Mouse (Mus musculus): ENCODE data around the gene Kcnk15. TPM values are rescaled to one million over a fixed set of nuclear protein-coding genes. Genes with fewer than 3 reads are reported as not detected.
A peak's percentile ranks its signal among the peaks of the same experiment; 100 is the strongest.

Gene Kcnk15
- polyA plus RNA-seq, 1 experiment = not detected

DNA sequence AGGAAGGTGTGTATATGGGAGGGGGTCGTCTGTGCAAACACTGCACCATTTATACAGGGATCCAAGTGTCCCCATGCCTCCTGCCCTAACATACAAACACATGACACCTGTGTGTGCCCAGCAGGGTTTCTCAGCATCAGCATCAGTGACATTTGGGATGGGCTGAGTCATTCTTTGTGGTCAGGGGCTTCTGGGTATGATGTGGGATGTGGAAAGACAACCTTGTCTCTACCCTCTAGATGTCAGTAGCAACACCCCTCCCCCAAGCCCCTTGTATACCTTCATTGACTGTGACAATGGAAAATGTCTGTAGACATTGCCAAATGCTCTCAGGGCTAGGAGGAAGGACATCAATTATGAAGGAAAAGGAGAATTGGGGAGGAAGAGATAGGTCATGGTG, 22.3 kb upstream of the Kcnk15 start:
- Histone ChIP-seq H3K79me3 (ENCODE audit: low read depth) (no peaks in the 10 kb centered on the region), H3K4me3 (ENCODE audit: insufficient read depth, poor library complexity, severe bottlenecking) (no peak overlapping the region), H3ac (ENCODE audit: control insufficient read depth, insufficient read length, low read depth) (no peak overlapping the region), H3K79me2 (ENCODE audit: control insufficient read depth, insufficient read depth) (no peaks in the 10 kb centered on the region), H3K27me3 (ENCODE audit: control insufficient read depth, insufficient read depth, insufficient read length) (no peaks in the 10 kb centered on the region), H3K36me3 (ENCODE audit: control insufficient read depth, insufficient read depth) (no peaks in the 10 kb centered on the region)
- TF ChIP-seq MYOD1 (IDR thresholded peaks at IDR 0.05; ENCODE audit: control insufficient read depth, insufficient read length, low read depth) = peak; percentile 56
- TF ChIP-seq CEBPB (IDR thresholded peaks at IDR 0.05; ENCODE audit: low read depth) = no peak

DNA sequence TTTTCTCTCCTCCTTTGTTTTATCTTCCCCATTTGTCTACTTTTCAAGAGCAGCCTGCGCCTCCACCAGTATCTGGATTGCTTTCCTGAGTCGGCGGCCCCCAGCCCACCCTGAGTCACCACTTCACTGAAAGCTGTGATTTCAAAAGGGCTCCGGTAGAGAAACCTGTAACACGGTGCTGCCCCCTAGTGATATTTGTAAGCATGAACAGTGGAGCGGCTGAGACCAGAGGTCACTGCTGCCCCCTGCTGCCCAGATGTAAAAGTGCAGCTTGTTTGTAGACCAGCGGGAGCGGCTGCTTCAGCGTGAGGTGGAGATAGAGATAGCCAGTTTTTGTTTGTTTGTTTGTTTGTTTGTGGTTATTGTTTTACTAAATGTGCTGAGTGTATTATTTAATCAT, 15.4 kb upstream of the Kcnk15 start:
- Histone ChIP-seq H3ac (ENCODE audit: control insufficient read depth, insufficient read length, low read depth) (no peak overlapping the region), H3K27me3 (ENCODE audit: control insufficient read depth, insufficient read depth, insufficient read length) (peaks cover 23% of the 10 kb centered on the region), H3K79me3 (ENCODE audit: low read depth) (no peaks in the 10 kb centered on the region), H3K36me3 (ENCODE audit: control insufficient read depth, insufficient read depth) (no peaks in the 10 kb centered on the region), H3K4me3 (ENCODE audit: insufficient read depth, poor library complexity, severe bottlenecking) (no peak overlapping the region), H3K79me2 (ENCODE audit: control insufficient read depth, insufficient read depth) (no peaks in the 10 kb centered on the region)
- TF ChIP-seq FOSL1 (IDR thresholded peaks at IDR 0.05; ENCODE audit: insufficient read depth, low read length, poor library complexity, severe bottlenecking) = no peak
- TF ChIP-seq CTCF (IDR thresholded peaks at IDR 0.05; ENCODE audit: control insufficient read depth, insufficient read depth, insufficient read length) = peak; percentile 95
- TF ChIP-seq MYOG (IDR thresholded peaks at IDR 0.05; ENCODE audit: control insufficient read depth, extremely low read depth, insufficient read length) = no peak

DNA sequence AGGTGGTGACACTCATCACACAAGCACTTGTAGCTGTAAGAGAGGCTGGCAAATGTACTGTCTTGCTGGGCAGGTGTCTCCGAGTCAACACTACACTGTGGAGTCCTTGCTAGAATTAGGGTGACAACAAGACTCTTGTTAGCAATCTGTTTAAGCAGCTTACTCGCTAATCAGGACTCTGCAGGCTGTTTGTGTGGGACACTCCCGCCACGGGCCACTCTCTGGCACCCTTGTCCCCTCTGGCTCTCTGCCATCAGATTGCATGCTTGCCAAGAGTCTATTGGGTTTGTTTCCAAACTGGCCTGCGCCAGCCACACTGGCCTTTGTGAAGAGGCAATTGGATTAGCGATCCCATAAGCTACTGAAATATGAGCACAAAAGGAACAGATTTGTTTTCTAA, 13.9 kb upstream of the Kcnk15 start:
- H3K36me3 ChIP-seq (ENCODE audit: control insufficient read depth, insufficient read depth) = no peaks in the 10 kb centered on the region
- H3K27me3 ChIP-seq (ENCODE audit: control insufficient read depth, insufficient read depth, insufficient read length) = peaks cover 23% of the 10 kb centered on the region
- H3K79me2 ChIP-seq (ENCODE audit: control insufficient read depth, insufficient read depth) = no peaks in the 10 kb centered on the region
- no peaks in the 10 kb centered on the region for H3K79me3 ChIP-seq (ENCODE audit: low read depth)
- no peak overlapping the region for H3K4me3 ChIP-seq (ENCODE audit: insufficient read depth, poor library complexity, severe bottlenecking)
- no peak overlapping the region for H3ac ChIP-seq (ENCODE audit: control insufficient read depth, insufficient read length, low read depth)
- no peak for TF ChIP-seq FOSL1 (IDR thresholded peaks at IDR 0.05; ENCODE audit: insufficient read depth, low read length, poor library complexity, severe bottlenecking)
- no peak for TF ChIP-seq USF1 (IDR thresholded peaks at IDR 0.05; ENCODE audit: low read depth)

DNA sequence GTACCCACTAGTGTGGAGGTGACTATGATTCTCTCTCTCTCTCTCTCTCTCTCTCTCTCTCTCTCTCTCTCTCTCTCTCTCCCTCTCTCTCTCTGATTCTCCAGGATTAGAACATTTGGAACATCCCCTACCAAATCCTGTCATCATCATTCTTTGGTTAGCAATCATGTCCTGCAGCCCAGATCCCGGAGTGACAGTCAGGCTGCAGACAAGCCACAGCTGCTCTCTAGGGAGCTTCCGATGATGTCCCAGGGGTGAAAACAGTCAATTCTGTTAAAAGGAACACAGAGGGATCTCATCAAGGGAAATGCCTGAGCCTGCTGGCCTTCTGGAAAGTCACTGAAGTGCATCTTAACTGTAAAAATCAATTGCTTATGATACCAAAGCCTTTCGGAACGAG, 11.4 kb upstream of the Kcnk15 start:
- no peaks in the 10 kb centered on the region for H3K79me3 ChIP-seq (ENCODE audit: low read depth)
- TF ChIP-seq CTCF (IDR thresholded peaks at IDR 0.05; ENCODE audit: control insufficient read depth, insufficient read depth, insufficient read length) (no peak), MAX (IDR thresholded peaks at IDR 0.05) (no peak), MYOD1 (IDR thresholded peaks at IDR 0.05; ENCODE audit: control insufficient read depth, insufficient read length, low read depth) (no peak), MYOG (IDR thresholded peaks at IDR 0.05; ENCODE audit: control insufficient read depth, extremely low read depth, insufficient read length) (no peak), FOSL1 (IDR thresholded peaks at IDR 0.05; ENCODE audit: insufficient read depth, low read length, poor library complexity, severe bottlenecking) (no peak), USF1 (IDR thresholded peaks at IDR 0.05; ENCODE audit: low read depth) (no peak), CEBPB (IDR thresholded peaks at IDR 0.05; ENCODE audit: low read depth) (no peak)
- H3K27me3 ChIP-seq (ENCODE audit: control insufficient read depth, insufficient read depth, insufficient read length) = peaks cover 23% of the 10 kb centered on the region
- no peak overlapping the region for H3ac ChIP-seq (ENCODE audit: control insufficient read depth, insufficient read length, low read depth)
- H3K36me3 ChIP-seq (ENCODE audit: control insufficient read depth, insufficient read depth) = no peaks in the 10 kb centered on the region
- H3K79me2 ChIP-seq (ENCODE audit: control insufficient read depth, insufficient read depth) = no peaks in the 10 kb centered on the region
- no peak overlapping the region for H3K4me3 ChIP-seq (ENCODE audit: insufficient read depth, poor library complexity, severe bottlenecking)

DNA sequence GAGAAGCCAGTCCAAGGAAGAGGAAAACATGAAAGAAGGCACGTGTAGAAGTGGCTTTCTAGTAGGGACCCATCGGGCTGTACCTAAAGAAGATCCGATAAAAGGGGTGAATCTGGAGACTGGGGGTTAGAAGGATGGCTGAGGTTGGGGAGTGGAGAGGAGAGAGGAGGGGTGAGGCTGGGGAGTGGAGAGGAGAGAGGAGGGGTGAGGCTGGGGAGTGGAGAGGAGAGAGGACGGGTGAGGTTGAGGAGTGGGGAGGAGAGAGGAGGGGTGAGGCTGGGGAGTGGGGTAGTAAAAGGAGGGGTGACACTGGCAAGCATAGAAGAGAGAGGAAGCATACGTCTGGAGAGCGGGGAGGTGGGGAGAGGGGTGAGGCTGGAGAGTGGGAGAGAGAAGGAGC, 3.8 kb downstream of the Kcnk15 start:
- TF ChIP-seq MAX (IDR thresholded peaks at IDR 0.05) = no peak
- no peak for TF ChIP-seq USF1 (IDR thresholded peaks at IDR 0.05; ENCODE audit: low read depth)
- TF ChIP-seq CTCF (IDR thresholded peaks at IDR 0.05; ENCODE audit: control insufficient read depth, insufficient read depth, insufficient read length) = no peak
- TF ChIP-seq CEBPB (IDR thresholded peaks at IDR 0.05; ENCODE audit: low read depth) = no peak
- TF ChIP-seq MYOG (IDR thresholded peaks at IDR 0.05; ENCODE audit: control insufficient read depth, extremely low read depth, insufficient read length) = no peak
- no peak for TF ChIP-seq MYOD1 (IDR thresholded peaks at IDR 0.05; ENCODE audit: control insufficient read depth, insufficient read length, low read depth)
- TF ChIP-seq FOSL1 (IDR thresholded peaks at IDR 0.05; ENCODE audit: insufficient read depth, low read length, poor library complexity, severe bottlenecking) = no peak
- Histone ChIP-seq H3K36me3 (ENCODE audit: control insufficient read depth, insufficient read depth) (no peaks in the 10 kb centered on the region), H3K4me3 (ENCODE audit: insufficient read depth, poor library complexity, severe bottlenecking) (no peak overlapping the region), H3K79me3 (ENCODE audit: low read depth) (no peaks in the 10 kb centered on the region), H3K27me3 (ENCODE audit: control insufficient read depth, insufficient read depth, insufficient read length) (peaks cover 73% of the 10 kb centered on the region), H3K79me2 (ENCODE audit: control insufficient read depth, insufficient read depth) (no peaks in the 10 kb centered on the region), H3ac (ENCODE audit: control insufficient read depth, insufficient read length, low read depth) (no peak overlapping the region)

DNA sequence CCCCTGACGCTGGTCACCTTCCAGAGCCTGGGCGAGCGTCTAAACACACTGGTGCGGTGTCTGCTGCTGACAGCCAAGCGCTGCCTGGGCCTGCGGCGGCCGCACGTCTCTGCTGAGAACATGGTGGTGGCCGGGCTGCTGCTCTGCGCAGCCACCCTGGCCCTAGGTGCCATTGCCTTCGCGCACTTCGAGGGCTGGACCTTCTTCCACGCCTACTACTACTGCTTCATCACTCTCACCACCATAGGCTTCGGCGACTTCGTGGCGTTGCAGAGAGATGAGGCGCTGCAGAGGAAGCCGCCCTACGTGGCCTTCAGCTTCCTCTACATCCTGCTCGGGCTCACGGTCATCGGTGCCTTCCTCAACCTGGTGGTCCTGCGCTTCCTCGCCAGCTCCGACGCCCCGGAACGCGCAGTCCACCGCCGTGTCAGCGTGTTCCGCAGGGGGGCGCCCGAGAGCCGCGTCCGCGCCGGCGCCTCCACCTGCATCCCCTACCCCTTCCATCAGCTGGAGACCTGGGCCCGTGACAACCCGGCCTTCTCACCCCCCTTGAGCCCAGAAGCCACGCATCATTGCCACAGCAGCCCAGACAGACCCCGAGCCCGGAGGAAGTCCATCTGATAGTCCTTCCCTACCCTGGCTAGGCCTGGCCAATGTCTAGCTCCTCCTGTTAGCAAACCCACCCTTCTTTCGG, 5.0 kb downstream of the Kcnk15 start:
- no peaks in the 10 kb centered on the region for H3K79me2 ChIP-seq (ENCODE audit: control insufficient read depth, insufficient read depth)
- H3K27me3 ChIP-seq (ENCODE audit: control insufficient read depth, insufficient read depth, insufficient read length) = peaks cover 77% of the 10 kb centered on the region
- TF ChIP-seq MAX (IDR thresholded peaks at IDR 0.05) (no peak), CTCF (IDR thresholded peaks at IDR 0.05; ENCODE audit: control insufficient read depth, insufficient read depth, insufficient read length) (peak; percentile 72)
- no peak overlapping the region for H3K4me3 ChIP-seq (ENCODE audit: insufficient read depth, poor library complexity, severe bottlenecking)
- H3ac ChIP-seq (ENCODE audit: control insufficient read depth, insufficient read length, low read depth) = no peak overlapping the region
- no peaks in the 10 kb centered on the region for H3K36me3 ChIP-seq (ENCODE audit: control insufficient read depth, insufficient read depth)
- no peaks in the 10 kb centered on the region for H3K79me3 ChIP-seq (ENCODE audit: low read depth)
